Mouse (Mus musculus): ENCODE data around the gene Denr.

Denr gene

GRCm38 (mm10) chr5:123907631-123907977 is 629 bp downstream of the Denr start:
- no peak for DNase-seq (ENCODE audit: low spot score)

- no peak for DNase-seq (ENCODE audit: low spot score)
Observed at GRCm38 (mm10) chr5:123914852-123915251, 7.9 kb downstream of the Denr start.

GRCm38 (mm10) chr5:123922112-123922511 is 15.1 kb downstream of the Denr start:
- DNase-seq (ENCODE audit: low spot score) = no peak

DNA sequence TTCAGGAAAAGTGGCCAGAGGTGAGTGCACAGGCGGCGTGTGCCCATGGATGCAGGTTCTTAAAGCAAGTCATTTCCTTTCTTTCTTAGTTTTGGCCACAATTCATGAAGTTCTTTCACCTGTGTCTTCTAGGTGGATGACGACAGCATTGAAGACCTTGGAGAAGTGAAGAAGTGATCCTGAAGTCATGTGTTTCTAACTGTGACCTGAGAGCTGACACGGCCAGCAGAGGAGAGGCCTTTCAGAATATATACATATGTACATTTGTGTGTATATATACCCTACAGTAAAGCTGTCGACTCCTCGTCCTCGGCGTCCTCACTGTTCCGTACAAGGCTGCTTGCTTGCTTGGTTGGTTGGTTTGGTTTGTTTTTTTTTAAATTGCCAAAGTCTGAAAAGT is 20.1 kb downstream of the Denr start, which contains the start of gene Gm43518:
TSS of gene Gm43518 (plus strand) at position 301 of the 400 bp plus-strand sequence.
- DNase-seq (ENCODE audit: low spot score) = no peak

DNA sequence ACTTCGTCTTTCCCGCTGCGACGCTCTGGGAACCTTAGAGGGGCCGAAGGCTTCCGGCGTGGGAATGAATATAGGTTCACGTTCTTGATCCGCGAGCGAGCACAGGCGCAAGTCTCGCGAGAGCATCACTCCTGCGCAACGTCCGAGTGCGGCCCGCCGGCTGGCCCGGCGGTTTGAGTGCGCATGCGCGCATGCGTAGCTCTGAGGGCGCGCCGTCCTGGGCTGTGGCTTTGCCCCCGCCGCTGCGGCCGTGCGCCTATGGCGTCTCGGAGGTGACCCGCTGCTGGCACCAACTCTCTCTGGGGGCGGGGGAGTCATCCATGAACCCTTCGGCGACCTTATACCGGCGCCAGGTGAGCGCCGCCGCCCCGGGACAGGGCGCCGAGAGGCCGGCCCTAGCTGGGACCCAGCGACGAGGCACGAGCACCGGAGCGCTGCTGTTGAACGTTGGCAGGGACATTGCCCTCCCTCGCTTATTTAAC is 23.6 kb downstream of the Denr start, which contains the start of gene Ccdc62:
TSS of gene Ccdc62 (plus strand) at position 172 of the 482 bp plus-strand sequence.
- DNase-seq (ENCODE audit: low spot score) = peak; percentile 78

DNA sequence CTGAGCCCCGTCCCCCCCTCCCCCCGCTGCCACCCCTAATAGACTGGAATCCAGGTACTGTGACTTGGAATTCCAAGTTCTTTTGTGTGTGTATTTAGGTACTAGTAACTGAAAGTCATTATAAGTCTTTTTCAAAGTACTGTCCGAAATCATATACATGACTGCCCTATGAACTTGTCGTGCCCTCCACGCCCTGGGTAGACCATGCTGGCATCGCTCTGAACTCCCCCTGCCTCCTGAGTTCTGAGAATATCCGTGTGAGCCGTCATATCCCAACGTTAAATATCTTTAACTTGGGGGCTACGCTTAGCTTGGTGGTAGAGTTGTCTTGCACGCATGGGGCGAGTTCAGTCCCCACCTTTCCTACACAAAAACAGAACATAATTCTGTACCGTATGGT is 24.2 kb downstream of the Denr start:
- no peak for DNase-seq (ENCODE audit: low spot score)

DNA sequence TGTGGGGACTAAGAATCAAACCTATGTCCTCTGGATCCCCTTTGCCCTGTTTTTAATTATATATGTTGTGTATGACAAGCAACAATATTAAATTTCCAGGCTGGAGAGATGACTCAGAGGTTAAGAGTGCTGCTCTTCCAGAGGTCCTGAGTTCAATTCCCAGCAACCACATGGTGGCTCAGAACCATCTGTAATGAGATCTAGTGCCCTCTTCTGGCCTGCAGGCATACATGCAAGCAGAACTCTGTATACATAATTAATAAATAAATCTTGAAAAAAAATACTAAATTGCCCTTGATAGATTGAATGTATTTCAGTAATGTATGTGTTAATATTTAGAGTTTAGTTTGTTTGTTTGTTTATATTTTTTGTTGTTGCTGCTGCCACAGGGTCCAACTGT is 26.0 kb downstream of the Denr start:
- DNase-seq (ENCODE audit: low spot score) = no peak

- no peak for DNase-seq (ENCODE audit: low spot score)
Observed at GRCm38 (mm10) chr5:123933556-123933955, 26.6 kb downstream of the Denr start.

DNA sequence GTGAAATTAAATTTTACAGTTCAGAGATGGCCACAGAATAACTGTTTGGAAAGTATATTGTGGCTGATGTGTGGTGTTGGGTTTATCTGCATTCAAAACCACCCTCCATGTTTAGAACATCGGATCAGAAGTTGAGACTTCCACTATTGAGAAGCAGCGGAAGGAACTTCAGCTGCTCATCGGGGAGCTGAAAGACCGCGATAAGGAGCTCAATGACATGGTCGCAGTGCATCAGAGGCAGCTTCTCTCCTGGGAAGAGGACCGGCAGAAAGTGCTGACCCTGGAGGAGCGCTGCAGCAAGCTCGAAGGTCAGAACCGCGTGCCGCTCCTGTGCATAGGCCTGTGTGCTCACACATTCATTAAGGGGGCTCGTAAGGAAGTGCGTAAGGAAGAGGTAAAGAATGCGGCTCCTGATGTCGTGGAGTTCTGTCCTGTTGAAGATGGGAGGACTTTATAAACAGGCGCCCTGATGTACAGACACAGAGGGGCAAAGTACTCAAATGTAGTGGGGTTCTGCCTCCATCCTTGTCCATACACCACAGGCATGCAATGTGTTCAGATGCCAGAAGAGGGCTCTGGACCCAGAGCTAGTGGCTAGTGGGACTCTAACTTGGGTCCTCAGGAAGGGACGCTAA is 27.1 kb downstream of the Denr start:
- no peak for DNase-seq (ENCODE audit: low spot score)

DNA sequence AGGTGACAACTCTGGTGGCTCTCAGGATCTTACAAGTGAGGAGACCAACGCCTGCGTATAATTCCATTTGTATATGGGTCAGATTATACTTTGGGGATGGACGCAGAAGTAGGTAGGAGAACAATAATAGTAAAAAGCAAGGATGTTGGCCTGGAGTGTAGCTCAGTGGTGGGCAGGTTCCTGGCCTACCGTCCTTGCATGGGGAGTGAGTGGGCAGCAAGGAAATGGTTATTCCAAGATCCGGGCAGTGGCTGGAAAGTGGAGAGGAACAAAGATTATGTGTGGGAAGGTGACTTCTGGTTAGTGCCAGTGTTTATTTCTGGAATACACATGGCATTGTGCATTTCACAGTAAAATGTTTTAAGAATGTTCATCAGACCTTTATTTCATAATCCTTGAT is 29.0 kb downstream of the Denr start:
- no peak for DNase-seq (ENCODE audit: low spot score)

DNA sequence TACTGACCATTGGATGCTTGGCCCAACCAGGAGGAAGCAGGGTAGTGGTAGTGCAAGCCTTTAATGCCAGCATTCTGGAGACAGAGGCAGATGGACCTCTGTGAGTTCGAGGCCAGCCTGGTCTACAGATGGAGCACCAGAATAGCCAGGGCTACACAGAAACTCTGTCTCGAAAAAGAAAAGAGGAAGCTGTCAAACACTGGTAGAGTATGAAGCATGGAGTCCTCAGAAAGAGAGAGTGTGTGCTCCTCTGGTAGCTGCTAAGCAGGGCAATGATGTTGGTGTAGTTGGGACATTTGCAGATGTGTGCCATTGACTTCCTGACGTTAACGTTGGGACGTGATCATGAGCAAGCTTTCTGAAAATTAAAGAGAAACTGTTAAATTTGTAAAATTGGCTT is 31.5 kb downstream of the Denr start:
- no peak for DNase-seq (ENCODE audit: low spot score)

- no peak for DNase-seq (ENCODE audit: low spot score)
Observed at GRCm38 (mm10) chr5:123946546-123946945, 39.6 kb downstream of the Denr start.

GRCm38 (mm10) chr5:123947041-123947761 is 40.2 kb downstream of the Denr start:
- DNase-seq (ENCODE audit: low spot score) = no peak

DNA sequence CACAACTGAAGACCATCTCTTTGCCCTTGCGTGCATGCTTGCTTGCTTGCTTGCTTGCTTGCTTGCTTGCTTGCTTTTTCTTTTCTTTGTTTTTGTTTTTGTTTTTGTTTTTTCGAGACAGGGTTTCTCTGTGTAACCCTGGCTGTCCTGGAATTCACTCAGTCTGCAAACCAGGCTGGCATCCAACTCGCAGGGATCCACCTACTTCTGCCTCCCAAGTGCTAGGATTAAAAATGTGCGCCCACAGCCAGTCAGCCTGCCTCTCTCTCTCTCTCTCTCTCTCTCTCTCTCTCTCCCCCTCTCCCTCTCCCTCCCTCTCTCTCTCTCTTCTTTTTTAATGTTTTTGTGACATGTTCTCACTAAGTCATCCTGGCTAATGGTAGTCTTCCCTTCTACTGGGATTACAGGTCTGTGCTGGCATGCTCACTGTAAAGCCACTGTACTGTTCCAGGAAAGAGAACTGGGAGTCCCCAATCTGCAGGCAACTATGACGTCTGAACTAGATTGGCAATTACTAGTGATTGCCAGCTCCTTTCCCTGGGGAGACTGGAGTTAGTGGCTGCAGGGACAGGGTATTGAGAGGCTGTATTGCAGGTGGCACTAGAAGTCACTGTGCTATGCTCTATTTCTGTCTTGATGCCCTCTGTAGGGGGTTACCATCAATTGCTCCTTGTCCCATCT is 45.5 kb downstream of the Denr start:
- DNase-seq (ENCODE audit: low spot score) = no peak

DNA sequence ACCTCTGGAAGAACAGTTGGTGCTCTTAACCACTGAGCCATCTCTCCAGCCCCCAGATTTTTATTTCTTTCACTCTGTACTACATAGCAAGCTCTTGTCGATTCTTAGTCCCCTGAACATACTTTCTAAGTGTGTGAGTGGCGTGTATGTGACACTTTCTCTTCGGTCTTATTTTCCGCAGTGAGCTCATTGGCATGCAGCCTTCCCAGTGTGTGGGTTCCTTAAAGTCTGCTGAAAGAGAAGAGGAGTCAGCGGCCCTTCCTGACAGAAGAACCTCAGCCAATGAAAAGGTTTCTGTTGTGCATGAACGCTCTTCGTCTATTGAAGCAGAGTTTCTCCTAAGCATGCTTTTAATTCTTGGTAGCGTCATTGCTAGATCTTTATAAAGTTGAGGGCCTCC is 50.2 kb downstream of the Denr start:
- DNase-seq (ENCODE audit: low spot score) = no peak

DNA sequence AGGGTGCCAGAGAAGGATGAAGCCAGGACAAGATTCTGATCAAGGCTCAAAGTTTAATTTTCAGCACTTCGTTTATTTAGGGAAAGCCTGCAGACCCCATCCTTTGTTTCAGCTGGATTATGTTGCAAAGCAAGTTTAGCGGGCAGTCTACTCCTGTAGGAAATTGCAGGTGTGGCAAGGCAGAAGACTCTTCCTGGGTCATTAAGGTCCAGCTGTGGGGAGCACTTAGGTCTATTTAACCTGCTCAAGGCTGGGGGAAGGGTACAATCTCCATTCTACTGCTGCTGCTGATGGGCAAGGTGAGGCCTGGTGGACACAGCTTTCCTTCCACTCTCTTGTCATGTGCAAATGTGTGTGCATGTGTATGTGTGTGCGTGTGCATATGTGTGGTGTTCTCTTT is 52.0 kb downstream of the Denr start:
- DNase-seq (ENCODE audit: low spot score) = no peak

GRCm38 (mm10) chr5:123960129-123960528 is 53.2 kb downstream of the Denr start:
- DNase-seq (ENCODE audit: low spot score) = no peak

- no peak for DNase-seq (ENCODE audit: low spot score)
Observed at GRCm38 (mm10) chr5:123961046-123961445, 54.1 kb downstream of the Denr start.

GRCm38 (mm10) chr5:123964208-123964607 is 57.2 kb downstream of the Denr start:
- no peak for DNase-seq (ENCODE audit: low spot score)

DNA sequence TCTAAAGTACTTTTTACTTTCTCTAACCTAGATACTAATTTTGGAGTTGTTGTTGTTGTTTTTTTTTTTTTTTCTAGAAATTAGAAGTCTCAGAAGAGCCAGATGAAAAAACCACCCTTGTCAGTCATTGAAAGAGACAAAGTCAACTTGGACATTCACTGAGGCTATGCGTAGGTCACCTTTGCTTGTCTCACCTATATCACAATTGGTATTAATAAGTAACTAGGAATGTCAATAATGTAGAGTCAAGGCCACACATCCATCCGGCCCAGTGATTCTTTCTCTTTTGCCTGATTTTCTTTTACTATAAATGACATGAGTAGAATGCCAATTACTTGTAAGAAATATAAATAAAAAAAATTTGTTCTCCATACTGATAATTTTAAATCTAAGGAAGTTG is 59.8 kb downstream of the Denr start:
- no peak for DNase-seq (ENCODE audit: low spot score)

DNA sequence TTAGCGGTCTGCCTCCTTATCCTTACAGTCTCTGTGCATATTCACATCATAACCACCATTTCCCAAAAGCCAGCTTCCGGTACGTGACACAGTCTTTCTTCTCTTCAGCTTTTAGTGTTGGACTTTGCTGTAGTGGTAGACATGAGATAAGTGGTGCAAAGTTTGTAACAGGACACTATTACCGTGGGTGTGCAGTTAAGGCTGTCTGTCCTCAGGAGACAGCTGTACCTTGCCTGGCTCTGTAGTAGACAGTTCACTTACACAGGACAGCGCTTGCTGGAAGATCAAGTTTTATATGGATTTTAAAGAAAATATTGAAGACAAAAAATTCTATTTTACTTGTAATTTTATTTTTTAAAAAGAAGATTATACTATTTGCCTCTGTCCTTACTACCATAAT is 61.5 kb downstream of the Denr start:
- no peak for DNase-seq (ENCODE audit: low spot score)

DNA sequence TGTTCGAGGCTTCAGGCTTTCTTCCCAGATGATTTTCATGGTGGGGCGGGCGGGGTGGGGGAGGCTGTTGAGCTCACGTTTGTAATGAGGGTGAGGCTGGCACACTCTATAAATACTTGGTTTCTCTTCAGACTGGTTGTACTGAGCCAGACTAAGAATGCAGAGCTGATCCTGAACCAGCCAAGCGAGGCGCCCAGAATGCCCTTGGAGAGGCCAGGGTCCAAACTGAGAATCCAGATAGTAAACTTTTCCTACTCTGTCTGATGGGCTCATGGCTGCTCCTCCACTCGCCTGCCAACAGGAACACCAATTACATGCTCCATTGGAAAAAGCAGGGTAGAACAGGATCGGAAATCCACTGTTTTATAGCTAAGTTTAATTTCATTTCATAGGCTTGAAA is 62.2 kb downstream of the Denr start:
- DNase-seq (ENCODE audit: low spot score) = no peak

GRCm38 (mm10) chr5:123970576-123970975 is 63.6 kb downstream of the Denr start:
- DNase-seq (ENCODE audit: low spot score) = no peak
